Mouse (Mus musculus) lung, adult 2 months (tissue): ENCODE measurements at regions not wholly inside any gene's neighbourhood (a gene's known extent, or its start where the extent isn't known, plus 50 kb on each side); places are given as distances from the start of the nearest gene placed in this dataset.

ENCODE experiments used
- CTCF ChIP-seq: fragments of 200-500 bp; IDR thresholded peaks from 2 replicates; pipeline ENCODE4 v1.5.1; 2011; ENCODE audit warnings: mild to moderate bottlenecking, low read length, control low read depth; ENCODE audit not compliant: insufficient read depth
- POLR2A ChIP-seq: fragments of 200-500 bp; IDR thresholded peaks from 2 replicates; pipeline ENCODE4 v1.6.1; 2011; ENCODE audit warnings: low read depth, mild to moderate bottlenecking, control low read depth, low read length, borderline replicate concordance; ENCODE audit errors: extremely low read depth

DNA sequence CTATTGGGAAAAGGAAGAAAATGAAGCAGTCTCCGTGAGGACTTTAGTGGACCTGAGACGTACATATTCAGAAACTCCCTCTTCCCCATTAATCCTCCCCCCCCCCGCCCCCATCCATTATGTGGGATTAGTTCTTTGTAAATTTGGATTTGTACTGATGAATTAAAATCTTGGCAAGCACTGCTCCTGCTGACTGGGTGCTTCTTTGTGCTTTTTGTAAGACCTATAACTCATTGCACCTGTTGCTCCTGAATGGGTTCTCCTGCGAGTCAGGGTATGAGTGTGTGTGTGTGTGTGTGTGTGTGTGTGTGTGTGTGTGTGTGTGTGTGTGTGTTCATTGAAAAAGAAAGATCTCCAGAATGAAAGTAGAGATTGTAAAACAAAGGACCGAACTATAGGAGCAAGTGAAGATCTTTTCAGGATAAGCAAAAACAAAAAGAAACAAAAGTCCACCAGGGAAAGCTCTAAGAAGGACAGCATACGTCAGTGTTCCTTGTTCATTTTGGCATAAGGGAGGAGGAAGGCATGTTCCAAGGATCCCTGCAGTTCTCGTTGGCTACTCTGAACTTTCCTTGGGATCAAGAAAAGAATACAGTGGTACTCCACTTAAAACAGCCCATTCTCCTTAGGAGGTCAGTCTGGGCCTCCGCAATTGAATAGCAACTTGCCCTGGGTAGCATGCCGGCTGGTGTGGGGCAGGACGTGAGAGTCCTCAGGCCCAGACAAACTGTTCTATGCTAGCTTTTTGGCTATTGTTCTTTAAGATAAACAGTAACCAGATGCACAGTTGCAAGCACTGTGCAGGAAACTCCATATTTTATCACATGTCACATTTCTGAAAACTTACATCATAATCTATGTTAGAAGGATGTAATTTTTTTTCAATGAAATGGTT, 131.9 kb upstream of the Zfp462 start:
- TF ChIP-seq POLR2A = no peak
- no peak for TF ChIP-seq CTCF
